Mouse (Mus musculus) liver, adult 2 months (tissue): ENCODE measurements around the gene Dhx29.

Source experiments
- CTCF ChIP-seq: fragments of 200-500 bp; IDR thresholded peaks from 2 replicates; pipeline ENCODE4 v1.5.1; 2011; ENCODE audit warnings: low read depth, low read length, control low read depth
- POLR2A ChIP-seq: fragments of 200-500 bp; IDR thresholded peaks from 2 replicates; pipeline ENCODE4 v1.6.1; 2011; ENCODE audit warnings: low read length, control low read depth; ENCODE audit not compliant: insufficient read depth; ENCODE audit errors: extremely low read depth

GRCm38 (mm10) chr13:113012683-113013082 is 85.4 kb downstream of the Dhx29 start:
- TF ChIP-seq CTCF (no peak), POLR2A (no peak)
